Mouse (Mus musculus): ENCODE measurements around the gene Iqgap2.

Gene Iqgap2

GRCm38 (mm10) chr13:95891491-95891925 is at the start of gene Iqgap2:
Gene Iqgap2 (minus strand): TSS chr13:95891922.
- no peak for DNase-seq (ENCODE audit: low spot score)

GRCm38 (mm10) chr13:95940811-95941210 is 49.1 kb upstream of the Iqgap2 start:
- no peak for DNase-seq (ENCODE audit: low spot score)

GRCm38 (mm10) chr13:95924201-95924621 is 32.5 kb upstream of the Iqgap2 start:
- no peak for DNase-seq (ENCODE audit: low spot score)

- no peak for DNase-seq (ENCODE audit: low spot score)
Measured at GRCm38 (mm10) chr13:95922626-95923025, 30.9 kb upstream of the Iqgap2 start.

GRCm38 (mm10) chr13:95918624-95919284 is 27.0 kb upstream of the Iqgap2 start:
- DNase-seq (ENCODE audit: low spot score), result no peak

- DNase-seq (ENCODE audit: low spot score), result no peak
Measured at GRCm38 (mm10) chr13:95913046-95913406, 21.3 kb upstream of the Iqgap2 start.

- DNase-seq (ENCODE audit: low spot score), result no peak
Measured at GRCm38 (mm10) chr13:95912157-95913045, 20.7 kb upstream of the Iqgap2 start.

- DNase-seq (ENCODE audit: low spot score), result no peak
Measured at GRCm38 (mm10) chr13:95910270-95910669, 18.5 kb upstream of the Iqgap2 start.

- DNase-seq (ENCODE audit: low spot score), result no peak
Measured at GRCm38 (mm10) chr13:95909244-95909643, 17.5 kb upstream of the Iqgap2 start.

- DNase-seq (ENCODE audit: low spot score), result no peak
Measured at GRCm38 (mm10) chr13:95902696-95903095, 11.0 kb upstream of the Iqgap2 start.

- DNase-seq (ENCODE audit: low spot score), result no peak
Measured at GRCm38 (mm10) chr13:95899885-95900650, 8.3 kb upstream of the Iqgap2 start.

GRCm38 (mm10) chr13:95896501-95896900 is 4.8 kb upstream of the Iqgap2 start:
- no peak for DNase-seq (ENCODE audit: low spot score)

- no peak for DNase-seq (ENCODE audit: low spot score)
Measured at GRCm38 (mm10) chr13:95893166-95893565, 1.4 kb upstream of the Iqgap2 start.

GRCm38 (mm10) chr13:95892611-95893145 is 956 bp upstream of the Iqgap2 start:
- DNase-seq (ENCODE audit: low spot score), result no peak

- peak; percentile 79 for DNase-seq (ENCODE audit: low spot score)
Measured at GRCm38 (mm10) chr13:95891926-95892610, 346 bp upstream of the Iqgap2 start.

GRCm38 (mm10) chr13:95890851-95891471 is 761 bp downstream of the Iqgap2 start:
- DNase-seq (ENCODE audit: low spot score), result peak; percentile 35

- DNase-seq (ENCODE audit: low spot score), result no peak
Measured at GRCm38 (mm10) chr13:95889981-95890545, 1.7 kb downstream of the Iqgap2 start.

- DNase-seq (ENCODE audit: low spot score), result no peak
Measured at GRCm38 (mm10) chr13:95889366-95889765, 2.4 kb downstream of the Iqgap2 start.

GRCm38 (mm10) chr13:95888621-95889020 is 3.1 kb downstream of the Iqgap2 start:
- no peak for DNase-seq (ENCODE audit: low spot score)

GRCm38 (mm10) chr13:95888170-95888569 is 3.6 kb downstream of the Iqgap2 start:
- DNase-seq (ENCODE audit: low spot score), result no peak

- no peak for DNase-seq (ENCODE audit: low spot score)
Measured at GRCm38 (mm10) chr13:95887375-95887774, 4.3 kb downstream of the Iqgap2 start.

All from ovary, postnatal 14 days (tissue).